Mouse (Mus musculus): ENCODE results near the gene 4931409K22Rik. TPM values are rescaled to one million over a fixed set of nuclear protein-coding genes. Genes with fewer than 3 reads are reported as not detected.

Gene 4931409K22Rik
- polyA plus RNA-seq, 1 experiment from 2014 or later, result 0.07 TPM

DNA sequence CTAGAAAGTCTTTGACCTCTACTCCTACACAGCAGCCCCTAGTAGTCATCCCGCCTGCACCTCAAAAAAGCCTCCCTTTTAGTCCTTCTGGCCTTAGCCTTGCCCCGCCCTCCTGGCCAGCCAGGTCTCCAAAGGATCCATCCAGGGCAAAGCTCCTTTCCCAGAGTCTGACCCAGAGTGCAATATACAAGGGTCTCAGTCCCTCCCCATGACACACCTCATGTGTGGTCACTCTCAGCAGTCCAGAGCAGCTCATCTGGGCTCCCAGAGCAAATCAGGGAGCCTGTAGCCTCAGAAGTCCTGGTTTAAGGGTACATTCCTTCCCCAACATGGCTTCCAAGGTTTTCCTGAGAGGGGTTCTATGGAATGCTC is 5.3 kb downstream of the 4931409K22Rik start:
- H3K27me3 ChIP-seq (replicated peaks; ENCODE audit: low read depth, poor library complexity, severe bottlenecking), result peaks cover 43% of the 10 kb centered on the region
- no peaks in the 10 kb centered on the region for H3K36me3 ChIP-seq (replicated peaks)
- 48% methylated on average over 2 of the region's 2 CpGs for WGBS
- H3K4me3 ChIP-seq, result peak overlapping the region; percentile 31; the same call in 1 of the 2 replicates
- DNase-seq (ENCODE audit: low spot score), result no peak
- H3K4me1 ChIP-seq, result peaks cover 34% of the 10 kb centered on the region
- peak overlapping the region; percentile 45 for H3K27ac ChIP-seq (replicated peaks)
- no peaks in the 10 kb centered on the region for H3K9me3 ChIP-seq

DNA sequence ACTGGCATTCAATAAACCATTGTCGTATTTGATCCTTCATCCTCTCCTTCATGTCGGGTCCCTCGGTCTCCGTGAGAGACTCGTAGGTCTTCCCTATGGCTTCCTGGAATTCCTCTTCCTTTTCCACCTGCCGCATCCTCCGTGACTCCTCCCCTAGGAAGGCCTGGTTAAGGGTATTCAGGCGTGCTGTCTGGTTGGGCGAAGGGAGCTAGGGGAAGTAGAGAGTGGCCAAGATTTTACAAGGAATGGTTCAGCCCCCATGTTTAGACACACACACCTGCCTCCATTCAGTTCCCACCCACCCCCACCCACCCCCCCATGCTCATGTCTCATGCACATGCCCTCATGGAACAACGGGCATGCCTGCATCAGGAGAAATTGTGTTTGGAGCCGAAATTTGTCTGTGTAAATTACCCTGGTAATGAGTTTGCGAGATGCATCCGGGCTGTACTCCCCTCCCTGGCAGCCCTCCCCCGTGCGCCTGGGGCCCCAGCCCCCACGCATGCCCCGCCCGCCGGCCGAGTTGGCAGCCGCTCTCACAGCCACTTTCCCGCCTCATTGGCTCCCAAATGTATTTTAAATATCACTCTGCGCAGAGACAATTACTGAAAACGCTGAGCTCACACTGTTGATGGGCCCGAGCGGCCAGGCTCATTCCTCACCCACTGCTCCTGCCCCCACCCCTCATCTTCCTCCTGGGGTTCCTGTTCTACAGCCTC is 5.9 kb downstream of the 4931409K22Rik start:
- 35% methylated on average over 26 of the region's 26 CpGs for WGBS
- Histone ChIP-seq H3K36me3 (replicated peaks) (no peaks in the 10 kb centered on the region), H3K4me3 (peak overlapping the region; percentile 31; the same call in 1 of the 2 replicates)

DNA sequence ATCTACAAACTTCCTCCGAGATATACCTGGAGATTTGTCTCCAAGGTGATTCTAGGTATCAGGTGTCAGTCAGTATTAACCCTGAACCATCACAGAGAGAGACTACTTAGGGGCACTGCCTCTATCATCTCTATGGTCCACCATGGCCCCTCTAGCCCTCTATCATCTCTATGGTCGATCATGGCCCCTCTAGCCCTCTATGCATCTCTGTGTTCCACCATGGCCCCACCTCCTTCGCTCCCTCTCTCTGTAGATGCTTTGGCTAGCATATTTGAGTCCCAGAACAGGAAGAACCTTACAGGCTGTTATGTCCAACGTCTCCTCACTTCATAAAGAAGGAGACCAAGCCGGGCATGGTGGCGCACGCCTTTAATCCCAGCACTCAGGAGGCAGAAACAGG is 14.0 kb downstream of the 4931409K22Rik start:
- no peak for DNase-seq (ENCODE audit: low spot score)
- Histone ChIP-seq H3K27me3 (replicated peaks; ENCODE audit: low read depth, poor library complexity, severe bottlenecking) (peaks cover 11% of the 10 kb centered on the region; the same call in 1 of the 2 replicates), H3K4me3 (no peak overlapping the region), H3K36me3 (replicated peaks) (no peaks in the 10 kb centered on the region), H3K27ac (replicated peaks) (no peak overlapping the region), H3K4me1 (peaks cover 24% of the 10 kb centered on the region), H3K9me3 (no peaks in the 10 kb centered on the region)
- 75% methylated on average over 7 of the region's 7 CpGs for WGBS

More for the DNA sequence above, 5.9 kb downstream of the 4931409K22Rik start:
- peaks cover 34% of the 10 kb centered on the region for H3K4me1 ChIP-seq
- peaks cover 43% of the 10 kb centered on the region for H3K27me3 ChIP-seq (replicated peaks; ENCODE audit: low read depth, poor library complexity, severe bottlenecking)
- H3K9me3 ChIP-seq, result no peaks in the 10 kb centered on the region
- H3K27ac ChIP-seq (replicated peaks), result peak overlapping the region; percentile 45
- DNase-seq (ENCODE audit: low spot score), result peak; percentile 53

DNA sequence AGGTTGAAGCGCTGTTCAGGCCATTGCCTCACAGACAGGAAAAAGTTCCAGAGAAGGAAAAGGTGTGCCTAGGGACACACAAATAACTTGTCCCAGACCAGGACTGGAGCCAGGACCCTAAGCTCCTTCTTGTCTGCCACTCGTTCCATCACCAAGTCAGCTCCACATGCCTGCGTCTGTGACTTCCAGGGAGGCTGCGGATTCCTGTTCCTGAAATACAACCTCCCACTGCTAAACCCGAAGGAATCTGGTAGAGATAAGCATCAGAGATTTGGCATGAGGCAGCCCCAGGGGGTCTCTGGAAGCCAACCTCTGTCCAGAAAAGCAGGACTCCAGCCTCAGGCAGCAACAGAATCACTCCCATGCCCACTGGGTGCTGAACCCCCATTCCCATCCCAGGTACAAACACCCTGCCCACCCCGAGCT is 15.5 kb downstream of the 4931409K22Rik start:
- 30% methylated on average over 6 of the region's 6 CpGs for WGBS
- no peaks in the 10 kb centered on the region for H3K9me3 ChIP-seq

DNA sequence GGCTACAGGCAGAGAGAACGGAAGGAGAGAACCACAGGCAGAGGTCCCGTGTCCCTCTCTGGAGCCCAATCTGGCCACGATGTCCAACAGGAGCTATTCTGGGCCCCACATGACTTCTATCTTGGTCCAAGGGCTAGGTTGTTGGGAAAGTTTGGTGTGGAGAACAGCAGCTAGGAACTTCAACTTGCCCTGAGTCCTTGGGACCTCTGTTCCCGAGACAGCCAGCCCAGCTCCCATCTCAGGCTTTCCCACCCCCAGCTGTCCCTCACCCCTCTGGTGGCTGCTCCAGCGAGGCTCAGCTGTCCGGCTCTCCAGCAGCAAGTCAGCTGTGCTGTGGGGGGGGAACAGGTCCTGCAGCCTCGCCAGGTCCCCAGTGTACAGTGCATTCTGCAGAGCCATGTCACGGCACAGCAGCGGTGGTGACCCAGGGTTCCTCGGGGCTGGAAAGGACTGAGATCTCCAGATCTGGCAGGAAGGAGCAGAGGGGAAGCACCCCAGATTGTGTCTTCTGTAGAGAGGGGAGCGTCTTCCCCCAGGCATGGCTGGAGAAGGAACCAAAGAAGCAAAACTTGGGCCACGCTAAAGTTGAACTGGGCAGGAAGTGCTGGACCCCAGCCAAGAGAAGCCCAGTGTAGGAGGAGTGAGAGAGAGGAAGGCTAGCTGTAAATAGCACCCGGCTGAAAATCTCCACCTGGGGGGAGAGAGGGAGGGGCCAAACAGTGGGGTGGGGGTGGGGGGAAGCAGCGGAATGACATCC is 16.0 kb downstream of the 4931409K22Rik start, which contains the start of gene Asb10:
TSS of gene Asb10 (minus strand) at position 592 of the 757 bp plus-strand sequence.
- no peak for DNase-seq (ENCODE audit: low spot score)
- H3K27ac ChIP-seq (replicated peaks), result peak within 1 kb of the TSS; percentile 31; the same call in 1 of the 2 replicates
- H3K27me3 ChIP-seq (replicated peaks; ENCODE audit: low read depth, poor library complexity, severe bottlenecking), result peaks cover 18% of the 10 kb centered on the region; the same call in 1 of the 2 replicates
- WGBS, result 40% methylated on average over 14 of the region's 14 CpGs
- H3K4me1 ChIP-seq, result peaks cover 24% of the 10 kb centered on the region
- no peaks in the 10 kb centered on the region for H3K9me3 ChIP-seq
- H3K36me3 ChIP-seq (replicated peaks), result no peaks in the 10 kb centered on the region
- H3K4me3 ChIP-seq, result peak within 1 kb of the TSS; percentile 16

More for the DNA sequence above, 15.5 kb downstream of the 4931409K22Rik start:
- Histone ChIP-seq H3K36me3 (replicated peaks) (no peaks in the 10 kb centered on the region), H3K4me3 (peak overlapping the region; percentile 16; the same call in 1 of the 2 replicates), H3K4me1 (peaks cover 24% of the 10 kb centered on the region), H3K27ac (replicated peaks) (peak overlapping the region; percentile 31; the same call in 1 of the 2 replicates), H3K27me3 (replicated peaks; ENCODE audit: low read depth, poor library complexity, severe bottlenecking) (peaks cover 18% of the 10 kb centered on the region; the same call in 1 of the 2 replicates)
- DNase-seq (ENCODE audit: low spot score), result no peak

DNA sequence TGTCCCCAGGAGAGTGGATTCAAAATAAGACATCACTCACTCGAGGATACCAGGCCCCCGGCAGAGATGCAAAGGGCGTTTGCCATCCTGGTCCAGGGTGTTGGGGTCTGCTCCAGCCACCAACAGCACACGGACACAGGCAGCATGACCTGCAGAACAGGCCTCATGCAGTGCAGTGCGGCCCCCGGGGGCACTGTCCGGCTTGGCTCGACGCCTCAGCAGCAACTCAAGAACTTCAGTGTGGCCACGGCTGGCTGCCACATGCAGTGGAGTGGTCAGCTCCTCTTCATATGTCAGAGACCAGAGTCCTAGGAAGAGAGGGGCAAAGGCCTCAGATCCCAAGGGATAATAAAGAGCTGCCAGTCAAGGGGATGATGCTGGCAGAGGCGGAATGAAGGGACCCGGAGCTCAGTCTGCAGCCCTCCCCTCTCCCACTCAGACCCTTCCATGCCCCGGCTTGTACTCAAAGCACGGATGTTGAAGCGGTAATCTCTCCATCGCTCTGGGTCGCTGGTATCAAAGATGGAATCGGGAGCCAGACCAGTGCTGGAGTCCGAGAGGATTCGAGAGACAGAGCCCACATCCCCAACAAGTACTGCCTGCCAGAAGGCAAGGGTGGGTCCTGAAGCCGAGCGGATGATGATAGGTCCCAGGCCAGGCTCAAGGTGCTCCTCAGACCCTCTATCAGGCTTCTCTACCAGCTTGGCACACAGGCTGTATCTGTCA is 16.9 kb downstream of the 4931409K22Rik start:
- Histone ChIP-seq H3K27me3 (replicated peaks; ENCODE audit: low read depth, poor library complexity, severe bottlenecking) (peaks cover 18% of the 10 kb centered on the region), H3K27ac (replicated peaks) (no peak overlapping the region; the same call in 1 of the 2 replicates), H3K4me3 (no peak overlapping the region), H3K9me3 (no peaks in the 10 kb centered on the region), H3K4me1 (peaks cover 24% of the 10 kb centered on the region), H3K36me3 (replicated peaks) (no peaks in the 10 kb centered on the region)
- 78% methylated on average over 22 of the region's 22 CpGs for WGBS
- DNase-seq (ENCODE audit: low spot score), result no peak

DNA sequence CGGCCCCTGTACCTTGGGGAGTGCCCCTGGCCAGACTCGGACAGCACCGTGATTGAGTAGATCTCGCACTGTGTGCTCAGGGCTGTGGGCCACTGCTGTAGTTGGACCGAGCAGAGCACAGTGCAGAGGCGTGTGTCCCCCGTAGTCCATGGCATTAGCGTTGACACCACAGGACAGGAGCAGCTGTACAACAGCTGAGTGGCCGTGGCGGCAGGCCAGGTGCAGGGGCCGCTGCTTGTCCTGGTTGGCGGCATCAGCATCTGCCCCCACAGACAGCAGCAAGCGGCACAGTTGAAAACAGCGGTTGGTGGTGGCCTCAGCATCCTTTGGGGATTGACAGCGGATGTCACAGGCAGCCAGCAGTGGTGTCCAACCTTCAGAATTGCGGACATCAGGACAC is 19.0 kb downstream of the 4931409K22Rik start:
- Histone ChIP-seq H3K27ac (replicated peaks) (no peak overlapping the region), H3K4me1 (peaks cover 29% of the 10 kb centered on the region), H3K36me3 (replicated peaks) (no peaks in the 10 kb centered on the region), H3K9me3 (no peaks in the 10 kb centered on the region), H3K27me3 (replicated peaks; ENCODE audit: low read depth, poor library complexity, severe bottlenecking) (peaks cover 28% of the 10 kb centered on the region), H3K4me3 (no peak overlapping the region)
- DNase-seq (ENCODE audit: low spot score), result no peak
- WGBS, result 72% methylated on average over 16 of the region's 16 CpGs

DNA sequence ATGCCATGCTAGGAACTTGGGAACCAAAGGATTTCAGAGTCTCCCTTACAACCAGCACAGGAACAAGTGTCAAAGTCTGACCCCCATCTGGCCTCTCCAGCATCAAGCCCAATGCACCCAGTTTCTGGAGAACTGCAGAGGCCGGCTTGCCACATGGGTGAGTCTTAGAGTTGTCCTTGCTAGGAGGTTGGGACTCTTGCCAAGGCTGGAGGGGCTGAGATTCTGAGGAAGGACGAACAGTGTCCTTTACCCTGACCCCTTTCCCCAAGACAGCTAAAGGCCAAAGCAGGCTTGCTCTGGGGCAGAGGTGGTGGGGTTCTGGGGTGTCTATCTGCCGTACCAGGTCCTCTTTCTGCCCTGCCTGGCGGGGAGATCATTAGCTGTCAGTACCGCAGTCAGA is 20.1 kb downstream of the 4931409K22Rik start:
- Histone ChIP-seq H3K27ac (replicated peaks) (no peak overlapping the region), H3K9me3 (no peaks in the 10 kb centered on the region), H3K4me3 (no peak overlapping the region), H3K27me3 (replicated peaks; ENCODE audit: low read depth, poor library complexity, severe bottlenecking) (peaks cover 39% of the 10 kb centered on the region), H3K4me1 (peaks cover 28% of the 10 kb centered on the region), H3K36me3 (replicated peaks) (no peaks in the 10 kb centered on the region)
- 81% methylated on average over 5 of the region's 5 CpGs for WGBS
- no peak for DNase-seq (ENCODE audit: low spot score)

DNA sequence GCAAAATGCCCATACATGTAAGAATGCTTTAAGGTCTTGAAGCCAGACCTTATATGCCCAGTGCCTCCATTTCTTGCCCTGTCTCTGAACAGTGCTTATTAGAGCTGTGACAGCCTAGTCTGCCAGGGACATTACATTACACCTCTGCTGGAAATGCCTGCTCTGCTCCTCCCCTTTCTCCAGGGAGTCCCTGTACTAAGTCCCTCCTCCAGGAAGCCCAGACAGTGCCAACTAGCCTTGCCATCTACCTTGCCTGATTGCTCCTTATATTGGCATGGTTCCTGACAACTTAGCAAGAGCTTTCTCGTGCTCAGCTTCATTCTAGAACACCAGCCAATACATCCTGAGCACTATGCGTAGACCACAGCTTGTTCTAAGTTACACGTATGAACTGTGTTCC is 20.9 kb downstream of the 4931409K22Rik start:
- DNase-seq (ENCODE audit: low spot score), result no peak
- WGBS, result 88% methylated on average over 3 of the region's 3 CpGs
- Histone ChIP-seq H3K36me3 (replicated peaks) (no peaks in the 10 kb centered on the region), H3K27me3 (replicated peaks; ENCODE audit: low read depth, poor library complexity, severe bottlenecking) (peaks cover 47% of the 10 kb centered on the region), H3K27ac (replicated peaks) (no peak overlapping the region), H3K4me1 (peaks cover 21% of the 10 kb centered on the region), H3K9me3 (no peaks in the 10 kb centered on the region), H3K4me3 (no peak overlapping the region)

DNA sequence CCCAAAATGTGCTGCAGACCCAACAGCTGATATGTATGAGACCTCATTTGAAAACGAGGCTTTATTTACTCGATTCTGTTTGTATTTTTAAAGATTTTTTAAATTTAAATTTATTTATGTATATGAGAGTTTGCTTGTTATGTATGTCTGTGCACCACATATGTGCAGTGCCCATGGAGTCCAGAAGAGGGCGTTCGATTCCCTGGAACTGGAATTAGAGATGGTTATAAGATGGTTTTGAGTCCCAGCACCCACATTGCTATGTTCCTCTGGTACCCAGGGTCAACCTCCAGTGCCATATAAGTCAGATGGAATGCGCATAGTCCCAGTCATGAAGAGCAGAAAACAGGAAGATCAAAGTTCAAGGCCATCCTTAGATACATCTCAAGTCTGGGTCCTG is 22.3 kb downstream of the 4931409K22Rik start:
- no peak overlapping the region for H3K27ac ChIP-seq (replicated peaks)
- WGBS, result 55% methylated on average over 5 of the region's 5 CpGs

DNA sequence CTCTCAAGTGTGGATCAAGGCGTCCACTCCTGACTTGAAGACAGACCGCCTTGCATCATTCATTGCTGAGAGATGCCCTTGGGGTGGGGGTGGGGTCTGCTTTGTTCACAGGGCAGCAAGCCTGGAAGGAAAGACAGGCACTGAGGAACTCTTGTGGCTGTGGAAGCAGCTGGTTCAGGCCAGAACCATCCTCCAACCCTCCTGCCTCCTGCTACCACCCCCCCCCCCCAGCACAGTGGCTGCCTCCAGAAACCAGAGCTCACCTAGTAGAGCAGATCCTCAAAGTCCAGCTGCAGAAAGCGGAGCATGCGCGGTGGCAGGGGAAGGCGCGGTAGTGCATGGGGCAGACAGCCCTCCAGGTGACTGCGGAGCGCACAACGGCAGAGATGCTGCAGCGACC is 23.2 kb downstream of the 4931409K22Rik start:
- Histone ChIP-seq H3K9me3 (no peaks in the 10 kb centered on the region), H3K4me3 (no peak overlapping the region), H3K27ac (replicated peaks) (no peak overlapping the region), H3K36me3 (replicated peaks) (no peaks in the 10 kb centered on the region), H3K4me1 (peaks cover 12% of the 10 kb centered on the region), H3K27me3 (replicated peaks; ENCODE audit: low read depth, poor library complexity, severe bottlenecking) (peaks cover 62% of the 10 kb centered on the region)
- no peak for DNase-seq (ENCODE audit: low spot score)
- 52% methylated on average over 11 of the region's 11 CpGs for WGBS

More for the DNA sequence above, 22.3 kb downstream of the 4931409K22Rik start:
- Histone ChIP-seq H3K9me3 (no peaks in the 10 kb centered on the region), H3K4me3 (no peak overlapping the region), H3K4me1 (peaks cover 9% of the 10 kb centered on the region), H3K27me3 (replicated peaks; ENCODE audit: low read depth, poor library complexity, severe bottlenecking) (peaks cover 54% of the 10 kb centered on the region), H3K36me3 (replicated peaks) (no peaks in the 10 kb centered on the region)
- DNase-seq (ENCODE audit: low spot score), result no peak

DNA sequence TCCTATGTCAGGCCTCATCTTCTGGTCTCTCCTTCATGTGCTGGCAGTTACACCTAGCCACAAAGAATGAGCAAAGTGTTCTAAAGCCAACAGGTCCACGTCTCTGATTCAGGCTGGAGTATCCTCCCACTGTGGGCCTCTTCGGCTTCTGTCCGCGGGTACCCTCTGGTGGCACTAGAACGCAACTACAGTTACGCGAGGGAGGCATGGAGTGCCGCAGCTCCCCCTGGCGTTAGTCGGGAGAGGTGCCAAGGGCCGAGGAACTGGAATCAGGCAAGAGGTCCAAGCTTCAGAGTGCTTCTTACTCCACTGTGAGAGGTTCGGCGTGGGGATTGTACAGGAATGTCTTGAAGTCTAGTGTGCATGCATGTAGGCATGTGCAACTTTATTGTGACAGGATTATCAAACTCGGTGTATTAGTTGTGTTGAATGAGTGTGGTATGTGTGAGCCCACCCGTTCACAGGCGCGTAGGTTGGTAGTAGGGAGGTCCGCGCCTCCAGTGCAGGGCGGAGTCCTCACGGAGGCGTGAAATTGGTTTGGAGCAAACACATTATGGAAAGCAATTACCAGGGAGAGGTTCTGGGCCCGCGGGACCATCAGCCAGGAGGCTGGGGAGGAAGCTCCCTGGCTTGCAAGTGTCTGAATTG is 26.4 kb downstream of the 4931409K22Rik start:
- peak; percentile 90 for DNase-seq (ENCODE audit: low spot score)
- Histone ChIP-seq H3K27ac (replicated peaks) (no peak overlapping the region), H3K36me3 (replicated peaks) (no peaks in the 10 kb centered on the region), H3K9me3 (no peaks in the 10 kb centered on the region), H3K4me1 (peaks cover 40% of the 10 kb centered on the region), H3K4me3 (no peak overlapping the region), H3K27me3 (replicated peaks; ENCODE audit: low read depth, poor library complexity, severe bottlenecking) (peaks cover 85% of the 10 kb centered on the region)
- WGBS, result 21% methylated on average over 24 of the region's 24 CpGs

Measured in embryonic facial prominence, embryonic 10.5 days (tissue).